9 mouse cellular contexts compared by ENCODE assay signal in the genomic region with DNA sequence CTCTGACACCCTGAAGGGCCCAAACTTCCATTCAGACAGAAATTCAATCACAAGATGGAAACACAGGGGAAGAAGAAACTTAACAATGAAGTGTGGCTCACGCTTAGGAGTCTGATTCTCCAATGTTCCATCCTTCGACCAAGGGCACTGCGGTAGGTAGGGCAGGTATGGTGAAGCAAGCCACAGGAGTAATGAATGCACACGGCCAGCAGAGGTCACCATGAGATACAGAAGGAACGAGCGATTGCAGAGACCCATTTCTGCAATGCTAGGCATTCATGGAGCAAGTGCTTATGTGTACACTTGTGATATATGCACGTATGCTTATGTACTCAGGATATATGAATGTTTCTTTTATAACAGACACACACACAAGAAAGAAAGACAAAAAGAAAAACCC. TPM values are rescaled to one million over a fixed set of nuclear protein-coding genes. Genes with fewer than 3 reads are reported as not detected.
DNase-seq lines count a peak whose midpoint lies in the region; ATAC-seq and TF ChIP-seq lines count a peak whose summit lies in the region.
"Had no signal": no experiment of that assay in that cellular context is flagged by ENCODE, and none has a peak within 500 bp of the region (broad histone marks: within the 10 kb centered on the region; RNA-seq: fewer than 3 reads in every experiment).

No protein-coding gene starts in this region.

- no peak overlapping the region for H3K4me2 ChIP-seq in kidney, postnatal 0 days (ENCODE audit: low read length)
- H3K4me2 ChIP-seq: embryonic facial prominence, embryonic 13.5 days had no signal

- H3K4me1 ChIP-seq in heart, embryonic 10.5 days = no peaks in the 10 kb centered on the region
- peaks cover 2% of the 10 kb centered on the region; the same call in 1 of the 2 replicates for H3K4me1 ChIP-seq in cortical plate, adult 2 months (ENCODE audit: control insufficient read depth, insufficient read depth, low read length)
- no peaks in the 10 kb centered on the region for H3K4me1 ChIP-seq in kidney, postnatal 0 days (replicated peaks; ENCODE audit: insufficient read depth, low read length)
- H3K4me1 ChIP-seq: embryonic facial prominence, embryonic 13.5 days had no signal

- H3K9me3 ChIP-seq in heart, embryonic 10.5 days = no peaks in the 10 kb centered on the region
- H3K9me3 ChIP-seq in kidney, postnatal 0 days (replicated peaks; ENCODE audit: low read length) = no peaks in the 10 kb centered on the region
- H3K9me3 ChIP-seq: embryonic facial prominence, embryonic 13.5 days had no signal

- H3K4me3 ChIP-seq in heart, embryonic 10.5 days = no peak overlapping the region
- no peak overlapping the region for H3K4me3 ChIP-seq in cortical plate, adult 2 months (ENCODE audit: insufficient read depth, low read length)
- no peak overlapping the region for H3K4me3 ChIP-seq in kidney, postnatal 0 days (replicated peaks; ENCODE audit: low read depth, low read length)
- H3K4me3 ChIP-seq: embryonic facial prominence, embryonic 13.5 days had no signal

- H3K9ac ChIP-seq in kidney, postnatal 0 days (ENCODE audit: low read depth, low read length) = no peak overlapping the region
- H3K9ac ChIP-seq: embryonic facial prominence, embryonic 13.5 days had no signal

- no peak for TF ChIP-seq POLR2A in cortical plate, adult 2 months (IDR thresholded peaks at IDR 0.05; ENCODE audit: extremely low read depth, insufficient read depth, low read length)

- 69% methylated on average over 7 of the region's 7 CpGs for WGBS in heart, embryonic 10.5 days
- 75% methylated on average over 7 of the region's 7 CpGs for WGBS in kidney, postnatal 0 days

- peaks cover 41% of the 10 kb centered on the region for H3K36me3 ChIP-seq in heart, embryonic 10.5 days
- peaks cover 11% of the 10 kb centered on the region for H3K36me3 ChIP-seq in kidney, postnatal 0 days (ENCODE audit: insufficient read depth, low read length)

- TF ChIP-seq CTCF in cortical plate, adult 2 months (IDR thresholded peaks at IDR 0.05; ENCODE audit: extremely low read depth, insufficient read depth, low read length) = peak; percentile 53
- peak; percentile 77 for TF ChIP-seq CTCF in kidney, postnatal 0 days (IDR thresholded peaks at IDR 0.05; ENCODE audit: low read depth)

- H3K27ac ChIP-seq in heart, embryonic 10.5 days = no peak overlapping the region
- no peak overlapping the region for H3K27ac ChIP-seq in cortical plate, adult 2 months (ENCODE audit: insufficient read depth, low read length)
- no peak overlapping the region for H3K27ac ChIP-seq in kidney, postnatal 0 days
- H3K27ac ChIP-seq: embryonic facial prominence, embryonic 13.5 days had no signal

- peak; percentile 12 to 31 for DNase-seq in heart, adult 18-20 months
- no peak for DNase-seq in heart, embryonic 10.5 days (ENCODE audit: low spot score)
- DNase-seq in urinary bladder, adult 18-20 months (ENCODE audit: low spot score in 2 of 2) = peak; percentile 11 to 15
- no peak for DNase-seq in urinary bladder, adult 2 months (ENCODE audit: low spot score)
- peak; percentile 61 for DNase-seq in kidney, postnatal 0 days (ENCODE audit: low spot score)
- DNase-seq in retina, embryonic 14.5 days (ENCODE audit: low spot score) = peak; percentile 45
- no peak for DNase-seq in ovary, postnatal 10 days (ENCODE audit: low spot score)

- no peak for ATAC-seq in kidney, postnatal 0 days (replicated peaks; ENCODE audit: low FRiP score, low read depth)

- no peaks in the 10 kb centered on the region for H3K27me3 ChIP-seq in heart, embryonic 10.5 days (ENCODE audit: insufficient read depth, poor library complexity, severe bottlenecking)
- no peaks in the 10 kb centered on the region for H3K27me3 ChIP-seq in kidney, postnatal 0 days (ENCODE audit: insufficient read depth, low read length)
- H3K27me3 ChIP-seq: embryonic facial prominence, embryonic 13.5 days had no signal

RNA-seq across cellular contexts. Expression of gene Mccc1, which starts 26.9 kb away (rescaled TPM):
- total RNA-seq in heart, adult 18-20 months (2021) = 100 to 1,000 TPM in 1 of 2 experiments, 10 to 100 TPM in 1; 91.4 to 102 TPM
- polyA plus RNA-seq in heart, embryonic 10.5 days (2016; fragmentation: Nextera tagmentation; extraction: Ambion mirVana) = 45.5 and 48.9 TPM in 2 replicates
- polyA plus RNA-seq in urinary bladder, adult 2 months (2012; rRNA removed) = 22.6 and 23.4 TPM in 2 replicates
- polyA plus RNA-seq in cortical plate, adult 2 months (2012; rRNA removed) = 29.0 and 29.8 TPM in 2 replicates
- 101 and 108 TPM in 2 replicates for polyA plus RNA-seq in kidney, postnatal 0 days (2015; fragmentation: Nextera tagmentation; extraction: Ambion mirVana)

RNA-seq across cellular contexts. Expression of gene Dcun1d1, which starts 36.3 kb away (rescaled TPM):
- 10 to 100 TPM; 57.4 to 61.0 TPM for total RNA-seq in heart, adult 18-20 months (2021)
- 80.2 and 89.6 TPM in 2 replicates for polyA plus RNA-seq in heart, embryonic 10.5 days (2016; fragmentation: Nextera tagmentation; extraction: Ambion mirVana)
- polyA plus RNA-seq in urinary bladder, adult 2 months (2012; rRNA removed) = 32.4 and 39.5 TPM in 2 replicates
- 33.5 and 36.3 TPM in 2 replicates for polyA plus RNA-seq in cortical plate, adult 2 months (2012; rRNA removed)
- 94.9 and 102 TPM in 2 replicates for polyA plus RNA-seq in kidney, postnatal 0 days (2015; fragmentation: Nextera tagmentation; extraction: Ambion mirVana)

Comparison
In these comparisons a context has a peak if more than half of its experiments do, and no peak if none do; other contexts are left out.
1. DNase-seq: peak in heart, adult 18-20 months (2 of 2), urinary bladder, adult 18-20 months (2 of 2), kidney, postnatal 0 days (single experiment) and retina, embryonic 14.5 days (single experiment); none in heart, embryonic 10.5 days (single experiment), urinary bladder, adult 2 months (single experiment) and ovary, postnatal 10 days (single experiment).